ENCODE assay signal across 29 mouse cellular contexts in genomic region chr19:38156243-38156642, GRCm38 (mm10). TPM values are rescaled to one million over a fixed set of nuclear protein-coding genes. Genes with fewer than 3 reads are reported as not detected.
DNase-seq lines count a peak whose midpoint lies in the region; ATAC-seq and TF ChIP-seq lines count a peak whose summit lies in the region.
"Had no signal": no experiment of that assay in that cellular context is flagged by ENCODE, and none has a peak within 500 bp of the region (broad histone marks: within the 10 kb centered on the region; RNA-seq: fewer than 3 reads in every experiment).

No protein-coding gene starts in this region.

- peak; percentile 20 for TF ChIP-seq CTCF in left cerebral cortex, adult 2 months (IDR thresholded peaks at IDR 0.05)
- peak in 1 of 2 experiments; percentile 45; a peak in 2 of 4 replicates for TF ChIP-seq CTCF in CH12.LX (conservative IDR thresholded peaks at IDR 0.05 in 1 of 2, IDR thresholded peaks at IDR 0.05 in 1 of 2; ENCODE audit: low read depth in 2 of 2, low read length in 2 of 2)
- peak in 2 of 3 experiments; percentile 21 to 26; a peak in 3 of 6 replicates for TF ChIP-seq CTCF in MEL (IDR thresholded peaks at IDR 0.05 in 2 of 3, conservative IDR thresholded peaks at IDR 0.05 in 1 of 3; ENCODE audit: control insufficient read depth in 1 of 3, insufficient read depth in 1 of 3, low read depth in 2 of 3, low read length in 3 of 3, poor library complexity in 1 of 3, severe bottlenecking in 1 of 3)
- peak; percentile 16; the same call in 1 of the 2 replicates for TF ChIP-seq CTCF in stomach, postnatal 0 days (IDR thresholded peaks at IDR 0.05; ENCODE audit: low read depth)

- no peak overlapping the region for H3K27ac ChIP-seq in left cerebral cortex, adult 2 months
- H3K27ac ChIP-seq in CH12.LX (ENCODE audit: insufficient read depth, low read depth) = no peak overlapping the region
- H3K27ac ChIP-seq in MEL (ENCODE audit: control insufficient read depth, low read depth, low read length) = no peak overlapping the region
- H3K27ac ChIP-seq in stomach, postnatal 0 days (replicated peaks) = no peak overlapping the region
- H3K27ac ChIP-seq: forebrain, embryonic 13.5 days; gastrocnemius, adult 2 months; hindbrain, embryonic 15.5 days; kidney, embryonic 15.5 days; liver, embryonic 15.5 days; macrophage had no signal

- no peak overlapping the region for H3K4me3 ChIP-seq in left cerebral cortex, adult 2 months
- H3K4me3 ChIP-seq in CH12.LX (replicated peaks in 1 of 3; ENCODE audit: low read depth in 2 of 3, low read length in 2 of 3, poor library complexity in 1 of 3) (no peak overlapping the region), MEL (ENCODE audit: control insufficient read depth in 1 of 2, insufficient read depth in 1 of 2, low read depth in 2 of 2, low read length in 2 of 2) (no peak overlapping the region)
- H3K4me3 ChIP-seq in stomach, postnatal 0 days (ENCODE audit: low read depth, low read length) = no peak overlapping the region
- H3K4me3 ChIP-seq: forebrain, embryonic 13.5 days; gastrocnemius, adult 2 months; hindbrain, embryonic 15.5 days; kidney, embryonic 15.5 days; liver, embryonic 15.5 days had no signal

- no peak for ATAC-seq in stomach, postnatal 0 days (ENCODE audit: low FRiP score, low TSS enrichment)
- no peak for ATAC-seq in granulocyte monocyte progenitor cell, adult 5-6 weeks (replicated peaks; ENCODE audit: poor library complexity, severe bottlenecking)
- ATAC-seq: forebrain, embryonic 13.5 days; midbrain, embryonic 16.5 days had no signal

- dilution Hi-C loops in CH12.LX (cut with MboI; ENCODE audit: extremely low pct_ligation_motif_present, extremely low pct_unique_long_range_greater_than_20kb, low sequenced_read_pairs) = no loop called here

- H3K36me3 ChIP-seq in CH12.LX (replicated peaks in 1 of 2; ENCODE audit: control insufficient read depth in 1 of 2, insufficient read depth in 1 of 2, low read length in 1 of 2) (no peaks in the 10 kb centered on the region), MEL (ENCODE audit: control insufficient read depth in 1 of 2, insufficient read depth in 2 of 2, low read length in 2 of 2) (no peaks in the 10 kb centered on the region)
- no peaks in the 10 kb centered on the region for H3K36me3 ChIP-seq in stomach, postnatal 0 days (ENCODE audit: control insufficient read depth, insufficient read depth, low read length)
- H3K36me3 ChIP-seq: G1E; hindbrain, embryonic 15.5 days; kidney, embryonic 15.5 days; liver, embryonic 15.5 days had no signal

- TF ChIP-seq EP300 in CH12.LX (IDR thresholded peaks at IDR 0.05; ENCODE audit: low read length) (no peak), MEL (IDR thresholded peaks at IDR 0.05; ENCODE audit: low read depth in 1 of 2, low read length in 2 of 2) (no peak)
- TF ChIP-seq EP300 in stomach, postnatal 0 days (optimal IDR thresholded peaks at IDR 0.05) = no peak

- TF ChIP-seq POLR2A in CH12.LX (IDR thresholded peaks at IDR 0.05; ENCODE audit: low read depth, low read length) = no peak
- TF ChIP-seq POLR2A in MEL (IDR thresholded peaks at IDR 0.05; ENCODE audit: control insufficient read depth in 1 of 2, insufficient read depth in 1 of 2, low read depth in 1 of 2, low read length in 2 of 2, poor library complexity in 1 of 2) = no peak

- peak; percentile 34 for TF ChIP-seq RAD21 in CH12.LX (IDR thresholded peaks at IDR 0.05; ENCODE audit: low read depth, low read length)
- TF ChIP-seq RAD21 in MEL (IDR thresholded peaks at IDR 0.05; ENCODE audit: low read depth, low read length) = no peak; the same call in 1 of the 2 replicates

- in situ Hi-C loops in CH12.LX (cut with MboI; ENCODE audit: low pct_ligation_motif_present, low pct_unique_long_range_greater_than_20kb, low sequenced_read_pairs) = no loop called here

- WGBS in stomach, postnatal 0 days = 96% methylated on average over 1 of the region's 1 CpGs

- no peak overlapping the region for H3K4me2 ChIP-seq in CH12.LX (ENCODE audit: insufficient read depth, low read depth, poor library complexity, severe bottlenecking)
- H3K4me2 ChIP-seq in stomach, postnatal 0 days (replicated peaks; ENCODE audit: low read depth) = no peak overlapping the region
- H3K4me2 ChIP-seq: forebrain, embryonic 13.5 days; hindbrain, embryonic 15.5 days; kidney, embryonic 15.5 days; liver, embryonic 15.5 days had no signal

- H3K9me3 ChIP-seq in CH12.LX (replicated peaks; ENCODE audit: low read length) = no peaks in the 10 kb centered on the region
- no peaks in the 10 kb centered on the region for H3K9me3 ChIP-seq in MEL (replicated peaks; ENCODE audit: insufficient read depth, low read length)
- H3K9me3 ChIP-seq in stomach, postnatal 0 days (ENCODE audit: control insufficient read depth, low read length) = no peaks in the 10 kb centered on the region
- H3K9me3 ChIP-seq: forebrain, embryonic 13.5 days; G1E; hindbrain, embryonic 15.5 days; kidney, embryonic 15.5 days; liver, embryonic 15.5 days had no signal

- H3K4me1 ChIP-seq in CH12.LX (ENCODE audit: control insufficient read depth in 1 of 2, insufficient read depth in 2 of 2) = peaks cover 9 to 13% of the 10 kb centered on the region in 2 experiments; a peak in 3 of 4 replicates
- H3K4me1 ChIP-seq in MEL (ENCODE audit: control insufficient read depth in 1 of 2, insufficient read depth in 2 of 2, low read length in 2 of 2) = no peaks in the 10 kb centered on the region
- H3K4me1 ChIP-seq in stomach, postnatal 0 days (replicated peaks; ENCODE audit: control insufficient read depth, insufficient read depth) = no peaks in the 10 kb centered on the region
- H3K4me1 ChIP-seq: forebrain, embryonic 13.5 days; hindbrain, embryonic 15.5 days had no signal

- H3K79me2 ChIP-seq in CH12.LX (replicated peaks; ENCODE audit: control insufficient read depth, extremely low read depth, insufficient read depth, poor library complexity, severe bottlenecking) (no peaks in the 10 kb centered on the region), MEL (ENCODE audit: control insufficient read depth, insufficient read depth, low read length, poor library complexity) (no peaks in the 10 kb centered on the region)

- DNase-seq in left cerebral cortex, adult 2 months (ENCODE audit: extremely low spot score in 1 of 2, low spot score in 2 of 2) = no peak
- DNase-seq in left cerebral cortex, postnatal 14 days (ENCODE audit: low spot score in 2 of 2) = no peak
- DNase-seq in CH12.LX (ENCODE audit: extremely low read depth) = peak; percentile 12
- DNase-seq in MEL (ENCODE audit: low read depth, low spot score) = peak; percentile 7
- DNase-seq in stomach, postnatal 0 days (ENCODE audit: low spot score) = no peak
- DNase-seq in lung, postnatal 14 days = no peak
- DNase-seq: adrenal gland, postnatal 14 days; cerebellum, adult 2 months; cerebellum, postnatal 36 days; gastrocnemius, adult 2 months; kidney, adult 11 months; kidney, postnatal 4 days; thymus, adult 2 months had no signal

- intact Hi-C loops in left cerebral cortex, adult 2 months (cut with DNase I) = loop anchor here (5.0 kb wide), 1 partner anchor 164 kb away; no protein-coding TSS in a partner anchor
- intact Hi-C loops in left cerebral cortex, postnatal 14 days (cut with DNase I) = no loop called here

- no peaks in the 10 kb centered on the region for H3K27me3 ChIP-seq in CH12.LX (replicated peaks)
- H3K27me3 ChIP-seq in MEL (ENCODE audit: control insufficient read depth in 1 of 2, insufficient read depth in 2 of 2, low read length in 2 of 2) = peaks cover 0 to 1% of the 10 kb centered on the region in 2 experiments; a peak in 1 of 4 replicates
- no peaks in the 10 kb centered on the region for H3K27me3 ChIP-seq in stomach, postnatal 0 days (ENCODE audit: control insufficient read depth, insufficient read depth, low read length)
- H3K27me3 ChIP-seq: forebrain, embryonic 13.5 days; hindbrain, embryonic 15.5 days; kidney, embryonic 15.5 days; liver, embryonic 15.5 days had no signal

- H3K9ac ChIP-seq in CH12.LX (ENCODE audit: insufficient read depth, low read depth) (no peak overlapping the region), MEL (ENCODE audit: control insufficient read depth, low read depth, low read length, poor library complexity, severe bottlenecking) (no peak overlapping the region)
- no peak overlapping the region for H3K9ac ChIP-seq in stomach, postnatal 0 days (ENCODE audit: low read length)
- H3K9ac ChIP-seq: forebrain, embryonic 13.5 days; hindbrain, embryonic 15.5 days; kidney, embryonic 15.5 days; liver, embryonic 15.5 days had no signal

RNA-seq across cellular contexts. Expression of gene Pde6c, which starts 23.7 kb away (rescaled TPM):
- under 1 TPM; 0.21 to 0.34 TPM for total RNA-seq in left cerebral cortex, adult 2 months (2021)
- total RNA-seq in left cerebral cortex, postnatal 14 days (2021) = under 1 TPM; 0.53 to 0.87 TPM
- total RNA-seq in CH12.LX (2012; rRNA removed) = not detected in 2 replicates
- not detected in 2 replicates for total RNA-seq in CH12.LX (2014; rRNA removed)
- polyA plus RNA-seq in CH12.LX (2012; ENCODE audit: insufficient read length, low read depth) = not detected in 2 replicates
- total RNA-seq in MEL (2012; rRNA removed) = not detected in 2 replicates
- not detected for polyA plus RNA-seq in MEL (2012; ENCODE audit: insufficient read depth in 1 of 2, insufficient read length in 2 of 2, low read depth in 1 of 2, low replicate concordance in 2 of 2, missing spikeins in 1 of 2)
- 0.02 and 0.11 TPM in 2 replicates for polyA plus RNA-seq in stomach, postnatal 0 days (2015; fragmentation: Nextera tagmentation; extraction: Ambion mirVana)
- not detected in 2 replicates for total RNA-seq in granulocyte monocyte progenitor cell, adult 5-6 weeks (2014; fragmentation: Nextera tagmentation)
- total RNA-seq in granulocyte monocyte progenitor cell, adult 5-6 weeks (2017) = not detected in 2 replicates
- total RNA-seq: G1E; gastrocnemius, adult 2 months; gastrocnemius, postnatal 4 days; hematopoietic stem cell, adult 5-6 weeks had no signal
- polyA plus RNA-seq: C2C12; embryonic facial prominence, embryonic 14.5 days; forebrain, embryonic 13.5 days; G1E; heart, embryonic 16.5 days; lung, embryonic 16.5 days; macrophage; midbrain, embryonic 16.5 days; neural tube, embryonic 14.5 days; thymus, adult 2 months had no signal

RNA-seq across cellular contexts. Expression of gene Rbp4, which starts 31.2 kb away (rescaled TPM):
- 10 to 100 TPM; 23.7 to 23.9 TPM for total RNA-seq in left cerebral cortex, adult 2 months (2021)
- 10 to 100 TPM; 23.3 to 23.6 TPM for total RNA-seq in left cerebral cortex, postnatal 14 days (2021)
- 0.13 TPM in 1 of 2 replicates, not detected in the other for total RNA-seq in CH12.LX (2012; rRNA removed)
- total RNA-seq in CH12.LX (2014; rRNA removed) = not detected in 2 replicates
- not detected in 2 replicates for polyA plus RNA-seq in CH12.LX (2012; ENCODE audit: insufficient read length, low read depth)
- total RNA-seq in MEL (2012; rRNA removed) = not detected in 2 replicates
- polyA plus RNA-seq in MEL (2012; ENCODE audit: insufficient read depth in 1 of 2, insufficient read length in 2 of 2, low read depth in 1 of 2, low replicate concordance in 2 of 2, missing spikeins in 1 of 2) = not detected
- 21.3 and 31.7 TPM in 2 replicates for polyA plus RNA-seq in stomach, postnatal 0 days (2015; fragmentation: Nextera tagmentation; extraction: Ambion mirVana)
- not detected in 2 replicates for total RNA-seq in granulocyte monocyte progenitor cell, adult 5-6 weeks (2014; fragmentation: Nextera tagmentation)
- total RNA-seq in granulocyte monocyte progenitor cell, adult 5-6 weeks (2017) = not detected in 2 replicates
- total RNA-seq: G1E; hematopoietic stem cell, adult 5-6 weeks had no signal
- polyA plus RNA-seq: G1E, macrophage had no signal

RNA-seq across cellular contexts. Expression of gene Ffar4, which starts 59.4 kb away (rescaled TPM):
- under 1 TPM in 1 of 2 experiments, not detected in 1; 0.25 TPM for total RNA-seq in left cerebral cortex, adult 2 months (2021)
- not detected for total RNA-seq in left cerebral cortex, postnatal 14 days (2021)
- not detected in 2 replicates for total RNA-seq in CH12.LX (2012; rRNA removed)
- total RNA-seq in CH12.LX (2014; rRNA removed) = not detected in 2 replicates
- not detected in 2 replicates for polyA plus RNA-seq in CH12.LX (2012; ENCODE audit: insufficient read length, low read depth)
- total RNA-seq in MEL (2012; rRNA removed) = not detected in 2 replicates
- not detected for polyA plus RNA-seq in MEL (2012; ENCODE audit: insufficient read depth in 1 of 2, insufficient read length in 2 of 2, low read depth in 1 of 2, low replicate concordance in 2 of 2, missing spikeins in 1 of 2)
- polyA plus RNA-seq in stomach, postnatal 0 days (2015; fragmentation: Nextera tagmentation; extraction: Ambion mirVana) = 6.8 and 7.5 TPM in 2 replicates
- not detected in 2 replicates for total RNA-seq in granulocyte monocyte progenitor cell, adult 5-6 weeks (2014; fragmentation: Nextera tagmentation)
- 0.47 TPM in 1 of 2 replicates, not detected in the other for total RNA-seq in granulocyte monocyte progenitor cell, adult 5-6 weeks (2017)
- total RNA-seq: G1E; gastrocnemius, adult 2 months; hematopoietic stem cell, adult 5-6 weeks; layer of hippocampus, postnatal 10 days had no signal
- polyA plus RNA-seq: C2C12; cerebellum, adult 2 months; forebrain, embryonic 13.5 days; G1E; macrophage had no signal

Comparison
In these comparisons a context has a peak if more than half of its experiments do, and no peak if none do; other contexts are left out.
1. DNase-seq: peak in CH12.LX (single experiment) and MEL (single experiment); none in left cerebral cortex, adult 2 months (0 of 2), left cerebral cortex, postnatal 14 days (0 of 2), stomach, postnatal 0 days (single experiment) and lung, postnatal 14 days (single experiment).
2. RNA of gene Rbp4, which starts 31.2 kb away (total RNA-seq): 23.7 to 23.9 TPM in left cerebral cortex, adult 2 months and 23.3 to 23.6 TPM in left cerebral cortex, postnatal 14 days; 0.13 TPM in CH12.LX, not detected in MEL and not detected in granulocyte monocyte progenitor cell, adult 5-6 weeks; every median in the first group is over 10 times any median in the second.